In genomic region chr11:69008182-69009121, GRCm38 (mm10) we compare ENCODE assay signal across 8 mouse cellular contexts. TPM values are rescaled to one million over a fixed set of nuclear protein-coding genes. Genes with fewer than 3 reads are reported as not detected.
DNase-seq lines count a peak whose midpoint lies in the region; ATAC-seq lines count a peak whose summit lies in the region.

TSS of gene Pfas (minus strand) at chr11:69008460.

- H3K36me3 ChIP-seq in hindbrain, embryonic 12.5 days: no peaks in the 10 kb centered on the region

- peak; percentile 94 for DNase-seq in Muller cell, postnatal 12 days (ENCODE audit: inconsistent ontology term)
- peak; percentile 93 for DNase-seq in cerebellum, adult 9-11 months
- peak; percentile 87 to 93 for DNase-seq in frontal cortex, postnatal 10 days (ENCODE audit: low spot score in 2 of 2)
- DNase-seq in layer of hippocampus, postnatal 14 days (ENCODE audit: low spot score in 2 of 2): peak; percentile 91 to 92
- peak; percentile 90 for DNase-seq in lung, postnatal 14 days
- peak; percentile 86 for DNase-seq in retina, adult 2 months (ENCODE audit: low read depth, low spot score)
- DNase-seq in thymus, postnatal 36 days: peak; percentile 89 to 92

- H3K4me1 ChIP-seq in hindbrain, embryonic 12.5 days: peaks cover 14% of the 10 kb centered on the region

- H3K27ac ChIP-seq in hindbrain, embryonic 12.5 days: 0 out of 2 replicates have a peak within 1 kb of the TSS, but pooled peaks have one; percentile 52

- H3K27me3 ChIP-seq in hindbrain, embryonic 12.5 days: no peaks in the 10 kb centered on the region

- peak within 1 kb of the TSS; percentile 59 for H3K4me2 ChIP-seq in hindbrain, embryonic 12.5 days (replicated peaks)

- H3K9me3 ChIP-seq in hindbrain, embryonic 12.5 days (replicated peaks): no peaks in the 10 kb centered on the region

- peak; percentile 86 for ATAC-seq in hindbrain, embryonic 12.5 days (ENCODE audit: low FRiP score)

- H3K4me3 ChIP-seq in hindbrain, embryonic 12.5 days: peak within 1 kb of the TSS; percentile 55

- H3K9ac ChIP-seq in hindbrain, embryonic 12.5 days: peak within 1 kb of the TSS; percentile 60

- 9% methylated on average over 38 of the region's 38 CpGs for WGBS in hindbrain, embryonic 12.5 days

RNA-seq across cellular contexts. Expression of gene Pfas, which starts in this region (rescaled TPM):
- 27.8 and 31.0 TPM in 2 replicates for polyA plus RNA-seq in hindbrain, embryonic 12.5 days (2016; fragmentation: Nextera tagmentation; extraction: Ambion mirVana)
- 10 to 100 TPM; 24.1 to 25.3 TPM for total RNA-seq in layer of hippocampus, postnatal 14 days (2021)

Comparison
In these comparisons a context has a peak if more than half of its experiments do, and no peak if none do; other contexts are left out.
1. Peak in every context shown above with its lines: DNase-seq, ATAC-seq, H3K4me3 ChIP-seq and H3K27ac ChIP-seq.